Mouse (Mus musculus) heart, embryonic 16.5 days (tissue): Measurements from ENCODE around the gene Ccdc3. TPM values are rescaled to one million over a fixed set of nuclear protein-coding genes. Genes with fewer than 3 reads are reported as not detected.

ENCODE experiments used
- ATAC-seq: fragments of 200-750 bp; cut with Nextera tagmentation; replicated peaks from 2 replicates; pipeline ENCODE4 v1.8.0; 2017; ENCODE audit warnings: moderate number of reproducible peaks; ENCODE audit not compliant: insufficient read depth, low FRiP score; ENCODE audit errors: extremely low read depth
- H3K27ac ChIP-seq: fragments of 300-500 bp; sonication (generic); 2 replicates; pipeline ENCODE4 v1.5.1; 2014; ENCODE audit warnings: mild to moderate bottlenecking, low read length, control low read depth, moderate library complexity
- H3K27me3 ChIP-seq: fragments of 300-500 bp; sonication (generic); 2 replicates; pipeline ENCODE4 v1.6.1; 2014; ENCODE audit warnings: low read length, mixed read lengths; ENCODE audit not compliant: control insufficient read depth, insufficient read depth
- H3K36me3 ChIP-seq: fragments of 300-500 bp; sonication (generic); 2 replicates; pipeline ENCODE4 v1.6.1; 2014; ENCODE audit not compliant: control insufficient read depth, insufficient read depth
- H3K4me1 ChIP-seq: fragments of 300-500 bp; sonication (generic); 2 replicates; pipeline ENCODE4 v1.6.1; 2014; ENCODE audit warnings: low read length, mixed read lengths; ENCODE audit not compliant: control insufficient read depth, insufficient read depth
- H3K4me2 ChIP-seq: fragments of 300-500 bp; sonication (generic); 2 replicates; pipeline ENCODE4 v1.6.1; 2014; ENCODE audit warnings: low read depth, mild to moderate bottlenecking, control low read depth, low read length
- H3K4me3 ChIP-seq: fragments of 300-500 bp; sonication (generic); 2 replicates; pipeline ENCODE4 v1.5.1; 2014; ENCODE audit warnings: mild to moderate bottlenecking, control low read depth, low read length
- H3K9ac ChIP-seq: fragments of 300-500 bp; sonication (generic); 2 replicates; pipeline ENCODE4 v1.6.1; 2014; ENCODE audit warnings: low read length, control low read depth
- H3K9me3 ChIP-seq: fragments of 300-500 bp; sonication (generic); replicated peaks from 2 replicates; pipeline ENCODE4 v1.6.1; 2016; ENCODE audit warnings: low read length; ENCODE audit not compliant: control insufficient read depth
- WGBS: fragments of 180-500 bp; shearing (Covaris S2); extraction: QIAGEN DNeasy Blood & Tissue Kit; methylation state at CpG from one replicate; pipeline ENCODE4 v1.1.7; 2014; 5-methylcytosine and 5-hydroxymethylcytosine counted together
- polyA plus RNA-seq: library from polyadenylated mRNA; unstranded; fragments of >200 nt; fragmentation: Nextera tagmentation; extraction: Ambion mirVana; gene quantifications from 2 replicates; pipeline ENCODE4 v1.2.1, GENCODE M21; 2015

Ccdc3 gene
- polyA plus RNA-seq, 1 experiment from 2014 or later = 8.8 TPM

- no peak for ATAC-seq
- no peak overlapping the region for H3K27ac ChIP-seq
- WGBS = 84% methylated on average over 2 of the region's 2 CpGs
These were observed 29.2 kb downstream of the Ccdc3 start for GRCm38 (mm10) chr2:5166796-5167195.

GRCm38 (mm10) chr2:5170815-5171214 is 33.2 kb downstream of the Ccdc3 start:
- Histone ChIP-seq H3K4me1 (peaks cover 2% of the 10 kb centered on the region; the same call in 1 of the 2 replicates), H3K9me3 (no peaks in the 10 kb centered on the region), H3K27ac (no peak overlapping the region), H3K9ac (no peak overlapping the region), H3K27me3 (no peaks in the 10 kb centered on the region), H3K4me3 (no peak overlapping the region), H3K4me2 (no peak overlapping the region), H3K36me3 (no peaks in the 10 kb centered on the region)
- ATAC-seq = no peak
- WGBS = 59% methylated on average over 4 of the region's 4 CpGs

More at GRCm38 (mm10) chr2:5166796-5167195, 29.2 kb downstream of the Ccdc3 start:
- Histone ChIP-seq H3K4me1 (0 out of 2 replicates have a peak, but pooled peaks cover 4% of the 10 kb centered on the region), H3K27me3 (no peaks in the 10 kb centered on the region), H3K9me3 (no peaks in the 10 kb centered on the region), H3K4me2 (no peak overlapping the region), H3K4me3 (no peak overlapping the region), H3K36me3 (no peaks in the 10 kb centered on the region), H3K9ac (no peak overlapping the region)

- Histone ChIP-seq H3K27me3 (no peaks in the 10 kb centered on the region), H3K27ac (no peak overlapping the region), H3K4me2 (no peak overlapping the region), H3K9me3 (no peaks in the 10 kb centered on the region), H3K4me1 (peaks cover 2% of the 10 kb centered on the region; the same call in 1 of the 2 replicates), H3K36me3 (no peaks in the 10 kb centered on the region), H3K9ac (no peak overlapping the region), H3K4me3 (no peak overlapping the region)
- no peak for ATAC-seq
- 74% methylated on average over 5 of the region's 5 CpGs for WGBS
These were observed 33.9 kb downstream of the Ccdc3 start for GRCm38 (mm10) chr2:5171301-5172000.

GRCm38 (mm10) chr2:5172773-5173172 is 35.2 kb downstream of the Ccdc3 start:
- H3K9ac ChIP-seq = no peak overlapping the region
- H3K4me1 ChIP-seq = peaks cover 2% of the 10 kb centered on the region; the same call in 1 of the 2 replicates
- no peak overlapping the region for H3K4me3 ChIP-seq
- 63% methylated on average over 2 of the region's 2 CpGs for WGBS
- H3K27ac ChIP-seq = no peak overlapping the region
- ATAC-seq = no peak
- no peaks in the 10 kb centered on the region for H3K27me3 ChIP-seq
- no peaks in the 10 kb centered on the region for H3K9me3 ChIP-seq
- H3K4me2 ChIP-seq = no peak overlapping the region
- H3K36me3 ChIP-seq = no peaks in the 10 kb centered on the region

- H3K4me1 ChIP-seq = peaks cover 2% of the 10 kb centered on the region; the same call in 1 of the 2 replicates
- no peak overlapping the region for H3K4me3 ChIP-seq
- no peak overlapping the region for H3K4me2 ChIP-seq
- no peaks in the 10 kb centered on the region for H3K9me3 ChIP-seq
- H3K36me3 ChIP-seq = no peaks in the 10 kb centered on the region
- H3K27me3 ChIP-seq = no peaks in the 10 kb centered on the region
- H3K27ac ChIP-seq = no peak overlapping the region
- no peak overlapping the region for H3K9ac ChIP-seq
- ATAC-seq = no peak
These were observed 37.1 kb downstream of the Ccdc3 start for GRCm38 (mm10) chr2:5174716-5175115.

- peak; percentile 28 for ATAC-seq
These were observed 44.2 kb downstream of the Ccdc3 start for GRCm38 (mm10) chr2:5181462-5182443.

GRCm38 (mm10) chr2:5184166-5184565 is 46.6 kb downstream of the Ccdc3 start:
- no peaks in the 10 kb centered on the region for H3K36me3 ChIP-seq

More at GRCm38 (mm10) chr2:5181462-5182443, 44.2 kb downstream of the Ccdc3 start:
- Histone ChIP-seq H3K9me3 (no peaks in the 10 kb centered on the region), H3K4me1 (peaks cover 12% of the 10 kb centered on the region), H3K4me3 (no peak overlapping the region), H3K36me3 (no peaks in the 10 kb centered on the region), H3K27ac (no peak overlapping the region), H3K9ac (no peak overlapping the region), H3K4me2 (no peak overlapping the region), H3K27me3 (no peaks in the 10 kb centered on the region)
- WGBS = 42% methylated on average over 5 of the region's 5 CpGs

GRCm38 (mm10) chr2:5185631-5186030 is 48.1 kb downstream of the Ccdc3 start:
- 30% methylated on average over 3 of the region's 3 CpGs for WGBS
- Histone ChIP-seq H3K27me3 (no peaks in the 10 kb centered on the region), H3K4me2 (no peak overlapping the region), H3K9ac (no peak overlapping the region), H3K36me3 (no peaks in the 10 kb centered on the region), H3K27ac (no peak overlapping the region), H3K4me1 (peaks cover 12% of the 10 kb centered on the region), H3K9me3 (no peaks in the 10 kb centered on the region), H3K4me3 (no peak overlapping the region)
- no peak for ATAC-seq

More at GRCm38 (mm10) chr2:5184166-5184565, 46.6 kb downstream of the Ccdc3 start:
- WGBS = 69% methylated on average over 4 of the region's 4 CpGs
- no peak for ATAC-seq
- peaks cover 12% of the 10 kb centered on the region for H3K4me1 ChIP-seq
- no peak overlapping the region for H3K27ac ChIP-seq
- H3K9ac ChIP-seq = no peak overlapping the region
- H3K9me3 ChIP-seq = no peaks in the 10 kb centered on the region
- H3K4me3 ChIP-seq = no peak overlapping the region
- no peak overlapping the region for H3K4me2 ChIP-seq
- no peaks in the 10 kb centered on the region for H3K27me3 ChIP-seq

- H3K9ac ChIP-seq = no peak overlapping the region
- no peak overlapping the region for H3K27ac ChIP-seq
- H3K36me3 ChIP-seq = no peaks in the 10 kb centered on the region
- H3K4me2 ChIP-seq = no peak overlapping the region
- no peak for ATAC-seq
- no peaks in the 10 kb centered on the region for H3K9me3 ChIP-seq
- WGBS = 81% methylated on average over 4 of the region's 4 CpGs
- no peak overlapping the region for H3K4me3 ChIP-seq
- no peaks in the 10 kb centered on the region for H3K27me3 ChIP-seq
- no peaks in the 10 kb centered on the region for H3K4me1 ChIP-seq
These were observed 54.6 kb downstream of the Ccdc3 start for GRCm38 (mm10) chr2:5192156-5192555.
